Mouse (Mus musculus) hindbrain, embryonic 10.5 days (tissue): ENCODE data around the gene Trdmt1. TPM values are rescaled to one million over a fixed set of nuclear protein-coding genes. Genes with fewer than 3 reads are reported as not detected.

ENCODE experiments used
- DNase-seq: peaks from one replicate; pipeline ENCODE4 v3.0.0-alpha.2; 2017; ENCODE audit warnings: low spot score
- H3K27ac ChIP-seq: fragments of 300-500 bp; sonication (generic); 2 replicates; pipeline ENCODE4 v1.5.1; 2016; ENCODE audit warnings: mild to moderate bottlenecking, moderate library complexity
- H3K27me3 ChIP-seq: fragments of 300-500 bp; sonication (generic); 2 replicates; pipeline ENCODE4 v1.6.1; 2016; ENCODE audit warnings: mild to moderate bottlenecking; ENCODE audit not compliant: poor library complexity, insufficient read depth, severe bottlenecking
- H3K36me3 ChIP-seq: fragments of 300-500 bp; sonication (generic); 2 replicates; pipeline ENCODE4 v1.6.1; 2016; ENCODE audit warnings: mild to moderate bottlenecking, moderate library complexity
- H3K4me1 ChIP-seq: fragments of 300-500 bp; sonication (generic); replicated peaks from 2 replicates; pipeline ENCODE4 v1.6.1; 2016; ENCODE audit warnings: mild to moderate bottlenecking
- H3K4me3 ChIP-seq: fragments of 300-500 bp; sonication (generic); 2 replicates; pipeline ENCODE4 v1.5.1; 2016; ENCODE audit warnings: mild to moderate bottlenecking, moderate library complexity
- H3K9me3 ChIP-seq: fragments of 300-500 bp; sonication (generic); 2 replicates; pipeline ENCODE4 v1.6.1; 2016; ENCODE audit warnings: mild to moderate bottlenecking, moderate library complexity
- WGBS: fragments of 180-500 bp; shearing (Covaris S2); methylation state at CpG from one replicate; pipeline ENCODE4 v1.1.7; 2016; 5-methylcytosine and 5-hydroxymethylcytosine counted together
- polyA plus RNA-seq: library from polyadenylated mRNA; unstranded; fragments of >200 nt; fragmentation: Nextera tagmentation; extraction: Ambion mirVana; gene quantifications from 2 replicates; pipeline ENCODE4 v1.2.1, GENCODE M21; 2016

Trdmt1 gene
- polyA plus RNA-seq, 1 experiment from 2014 or later = 8.7 TPM

GRCm38 (mm10) chr2:13522106-13522505, 22.4 kb downstream of the Trdmt1 start:
- 0 out of 2 replicates have a peak, but pooled peaks cover 4% of the 10 kb centered on the region for H3K36me3 ChIP-seq
- 0 out of 2 replicates have a peak, but pooled peaks cover 6% of the 10 kb centered on the region for H3K4me1 ChIP-seq
- H3K27ac ChIP-seq = no peak overlapping the region
- no peaks in the 10 kb centered on the region for H3K9me3 ChIP-seq
- no peak overlapping the region for H3K4me3 ChIP-seq
- WGBS = 65% methylated on average over 8 of the region's 8 CpGs
- no peaks in the 10 kb centered on the region for H3K27me3 ChIP-seq
- DNase-seq = no peak

- 0 out of 2 replicates have a peak, but pooled peaks cover 4% of the 10 kb centered on the region for H3K36me3 ChIP-seq
- H3K27me3 ChIP-seq = no peaks in the 10 kb centered on the region
- 48% methylated on average over 4 of the region's 4 CpGs for WGBS
- H3K4me3 ChIP-seq = no peak overlapping the region
- peaks cover 4% of the 10 kb centered on the region; the same call in 1 of the 2 replicates for H3K4me1 ChIP-seq
- no peaks in the 10 kb centered on the region for H3K9me3 ChIP-seq
- no peak overlapping the region for H3K27ac ChIP-seq
- DNase-seq = no peak
These were observed 29.5 kb downstream of the Trdmt1 start for GRCm38 (mm10) chr2:13514949-13515348.

GRCm38 (mm10) chr2:13502717-13503116, 41.8 kb downstream of the Trdmt1 start:
- no peak for DNase-seq
- Histone ChIP-seq H3K27ac (no peak overlapping the region), H3K4me3 (no peak overlapping the region), H3K9me3 (no peaks in the 10 kb centered on the region), H3K27me3 (no peaks in the 10 kb centered on the region), H3K4me1 (peaks cover 15% of the 10 kb centered on the region), H3K36me3 (no peaks in the 10 kb centered on the region)
- 93% methylated on average over 2 of the region's 2 CpGs for WGBS

GRCm38 (mm10) chr2:13501553-13501952, 42.9 kb downstream of the Trdmt1 start:
- H3K27ac ChIP-seq = peak overlapping the region; percentile 70
- no peak for DNase-seq
- 53% methylated on average over 5 of the region's 5 CpGs for WGBS

GRCm38 (mm10) chr2:13500298-13500999, 44.0 kb downstream of the Trdmt1 start:
- Histone ChIP-seq H3K36me3 (no peaks in the 10 kb centered on the region), H3K27ac (peak overlapping the region; percentile 69), H3K9me3 (no peaks in the 10 kb centered on the region), H3K4me1 (peaks cover 19% of the 10 kb centered on the region), H3K27me3 (no peaks in the 10 kb centered on the region), H3K4me3 (no peak overlapping the region)
- WGBS = 44% methylated on average over 5 of the region's 5 CpGs
- peak; percentile 43 for DNase-seq

More at GRCm38 (mm10) chr2:13501553-13501952, 42.9 kb downstream of the Trdmt1 start:
- Histone ChIP-seq H3K4me1 (peaks cover 19% of the 10 kb centered on the region), H3K9me3 (no peaks in the 10 kb centered on the region), H3K4me3 (no peak overlapping the region), H3K36me3 (no peaks in the 10 kb centered on the region), H3K27me3 (no peaks in the 10 kb centered on the region)

- peaks cover 19% of the 10 kb centered on the region for H3K4me1 ChIP-seq
- no peak for DNase-seq
- no peak overlapping the region for H3K4me3 ChIP-seq
- H3K9me3 ChIP-seq = no peaks in the 10 kb centered on the region
- WGBS = 86% methylated on average over 7 of the region's 7 CpGs
- no peak overlapping the region for H3K27ac ChIP-seq
- H3K27me3 ChIP-seq = no peaks in the 10 kb centered on the region
- no peaks in the 10 kb centered on the region for H3K36me3 ChIP-seq
These were observed 45.3 kb downstream of the Trdmt1 start for GRCm38 (mm10) chr2:13499196-13499595.

- Histone ChIP-seq H3K4me3 (no peak overlapping the region), H3K4me1 (peaks cover 23% of the 10 kb centered on the region), H3K27ac (no peak overlapping the region), H3K36me3 (no peaks in the 10 kb centered on the region), H3K27me3 (no peaks in the 10 kb centered on the region), H3K9me3 (no peaks in the 10 kb centered on the region)
- no peak for DNase-seq
- 88% methylated on average over 2 of the region's 2 CpGs for WGBS
These were observed 48.4 kb downstream of the Trdmt1 start for GRCm38 (mm10) chr2:13496087-13496486.

- peaks cover 13% of the 10 kb centered on the region; the same call in 1 of the 2 replicates for H3K4me1 ChIP-seq
- H3K36me3 ChIP-seq = no peaks in the 10 kb centered on the region
- no peak for DNase-seq
- no peaks in the 10 kb centered on the region for H3K27me3 ChIP-seq
- no peaks in the 10 kb centered on the region for H3K9me3 ChIP-seq
- 83% methylated on average over 4 of the region's 4 CpGs for WGBS
- H3K4me3 ChIP-seq = no peak overlapping the region
- H3K27ac ChIP-seq = no peak overlapping the region
These were observed 51.5 kb downstream of the Trdmt1 start for GRCm38 (mm10) chr2:13492927-13493326.

GRCm38 (mm10) chr2:13491734-13492133, 52.7 kb downstream of the Trdmt1 start, which contains the start of gene Cubn:
Gene Cubn (minus strand): TSS chr2:13491813.
- H3K9me3 ChIP-seq = no peaks in the 10 kb centered on the region
- no peaks in the 10 kb centered on the region for H3K36me3 ChIP-seq
- no peak for DNase-seq
- 47% methylated on average over 8 of the region's 8 CpGs for WGBS
- H3K4me3 ChIP-seq = no peak within 1 kb of the TSS
- H3K4me1 ChIP-seq = peaks cover 9% of the 10 kb centered on the region; the same call in 1 of the 2 replicates
- 0 out of 2 replicates have a peak within 1 kb of the TSS, but pooled peaks have one; percentile 45 for H3K27ac ChIP-seq
- no peaks in the 10 kb centered on the region for H3K27me3 ChIP-seq

GRCm38 (mm10) chr2:13490480-13490879, 54.0 kb downstream of the Trdmt1 start:
- H3K4me3 ChIP-seq = no peak overlapping the region
- no peaks in the 10 kb centered on the region for H3K27me3 ChIP-seq
- DNase-seq = no peak
- H3K36me3 ChIP-seq = no peaks in the 10 kb centered on the region
- H3K4me1 ChIP-seq = peaks cover 9% of the 10 kb centered on the region; the same call in 1 of the 2 replicates
- 96% methylated on average over 2 of the region's 2 CpGs for WGBS
- no peak overlapping the region for H3K27ac ChIP-seq
- no peaks in the 10 kb centered on the region for H3K9me3 ChIP-seq

- Histone ChIP-seq H3K4me1 (peaks cover under 1% of the 10 kb centered on the region; the same call in 1 of the 2 replicates), H3K4me3 (no peak overlapping the region), H3K27me3 (no peaks in the 10 kb centered on the region), H3K27ac (no peak overlapping the region), H3K9me3 (no peaks in the 10 kb centered on the region), H3K36me3 (no peaks in the 10 kb centered on the region)
- no peak for DNase-seq
- 87% methylated on average over 8 of the region's 8 CpGs for WGBS
These were observed 58.0 kb downstream of the Trdmt1 start for GRCm38 (mm10) chr2:13486470-13486869.

- H3K4me3 ChIP-seq = no peak overlapping the region
- H3K4me1 ChIP-seq = no peaks in the 10 kb centered on the region
- H3K9me3 ChIP-seq = no peaks in the 10 kb centered on the region
- H3K27ac ChIP-seq = no peak overlapping the region
- WGBS = 87% methylated on average over 3 of the region's 3 CpGs
- H3K27me3 ChIP-seq = no peaks in the 10 kb centered on the region
- DNase-seq = no peak
- H3K36me3 ChIP-seq = no peaks in the 10 kb centered on the region
These were observed 59.9 kb downstream of the Trdmt1 start for GRCm38 (mm10) chr2:13484566-13484965.

- H3K27me3 ChIP-seq = no peaks in the 10 kb centered on the region
- WGBS = 91% methylated on average over 2 of the region's 2 CpGs
- no peak overlapping the region for H3K4me3 ChIP-seq
- H3K4me1 ChIP-seq = no peaks in the 10 kb centered on the region
- H3K9me3 ChIP-seq = no peaks in the 10 kb centered on the region
- no peaks in the 10 kb centered on the region for H3K36me3 ChIP-seq
- no peak overlapping the region for H3K27ac ChIP-seq
- DNase-seq = no peak
These were observed 63.7 kb downstream of the Trdmt1 start for GRCm38 (mm10) chr2:13480744-13481143.
